Comparison of ENCODE assay signal across 12 mouse cellular contexts in genomic region chr3:146268024-146268801, GRCm38 (mm10). TPM values are rescaled to one million over a fixed set of nuclear protein-coding genes. Genes with fewer than 3 reads are reported as not detected.
DNase-seq lines count a peak whose midpoint lies in the region; ATAC-seq and TF ChIP-seq lines count a peak whose summit lies in the region.
"Had no signal": no experiment of that assay in that cellular context is flagged by ENCODE, and none has a peak within 500 bp of the region (broad histone marks: within the 10 kb centered on the region; RNA-seq: fewer than 3 reads in every experiment).

No protein-coding gene starts in this region.

- no peaks in the 10 kb centered on the region for H3K36me3 ChIP-seq in lung, embryonic 14.5 days (ENCODE audit: insufficient read depth)
- no peaks in the 10 kb centered on the region for H3K36me3 ChIP-seq in thymus, adult 2 months (ENCODE audit: control insufficient read depth, insufficient read depth, low read length)
- H3K36me3 ChIP-seq: liver, embryonic 13.5 days; neural tube, embryonic 12.5 days had no signal

- ATAC-seq in lung, embryonic 14.5 days (ENCODE audit: insufficient read depth) = no peak

- H3K27ac ChIP-seq in lung, embryonic 14.5 days (ENCODE audit: low read depth) = no peak overlapping the region
- no peak overlapping the region for H3K27ac ChIP-seq in left cerebral cortex, adult 2 months
- H3K27ac ChIP-seq in thymus, adult 2 months (ENCODE audit: control insufficient read depth, insufficient read depth, low read length) = no peak overlapping the region
- H3K27ac ChIP-seq: liver, embryonic 13.5 days; neural tube, embryonic 12.5 days had no signal

- no peak for TF ChIP-seq CTCF in lung, embryonic 14.5 days (IDR thresholded peaks at IDR 0.05; ENCODE audit: low read depth)
- peak; percentile 24 for TF ChIP-seq CTCF in left cerebral cortex, adult 2 months (IDR thresholded peaks at IDR 0.05)
- no peak for TF ChIP-seq CTCF in thymus, adult 2 months (IDR thresholded peaks at IDR 0.05; ENCODE audit: borderline replicate concordance, control insufficient read depth, extremely low read depth, insufficient read depth, low read length, poor library complexity)

- H3K9ac ChIP-seq in lung, embryonic 14.5 days = no peak overlapping the region
- H3K9ac ChIP-seq: liver, embryonic 13.5 days; neural tube, embryonic 12.5 days had no signal

- no peak overlapping the region for H3K4me3 ChIP-seq in lung, embryonic 14.5 days (ENCODE audit: low read depth, low read length)
- H3K4me3 ChIP-seq in left cerebral cortex, adult 2 months = no peak overlapping the region
- H3K4me3 ChIP-seq in thymus, adult 2 months (ENCODE audit: control insufficient read depth, insufficient read depth, low read length) = no peak overlapping the region
- H3K4me3 ChIP-seq: erythroblast, embryonic 14.5 days; liver, embryonic 13.5 days; neural tube, embryonic 12.5 days had no signal

- WGBS in lung, embryonic 14.5 days = 74% methylated on average over 14 of the region's 14 CpGs
- 91% methylated on average over 14 of the region's 14 CpGs for WGBS in thymus, adult 2 months

- H3K27me3 ChIP-seq in lung, embryonic 14.5 days (ENCODE audit: insufficient read depth, low read length) = no peaks in the 10 kb centered on the region
- H3K27me3 ChIP-seq in thymus, adult 2 months (ENCODE audit: control insufficient read depth, insufficient read depth, low read length) = no peaks in the 10 kb centered on the region
- H3K27me3 ChIP-seq: liver, embryonic 13.5 days; neural tube, embryonic 12.5 days had no signal

- intact Hi-C loops in left cerebral cortex, adult 2 months (cut with DNase I) = no loop called here

- no peak overlapping the region for H3K4me2 ChIP-seq in lung, embryonic 14.5 days
- H3K4me2 ChIP-seq: liver, embryonic 13.5 days; neural tube, embryonic 12.5 days had no signal

- no peak for TF ChIP-seq POLR2A in thymus, adult 2 months (IDR thresholded peaks at IDR 0.05; ENCODE audit: control insufficient read depth, extremely low read depth, insufficient read depth, low read length, poor library complexity)

- H3K4me1 ChIP-seq in lung, embryonic 14.5 days (ENCODE audit: insufficient read depth) = 0 out of 2 replicates have a peak, but pooled peaks cover 3% of the 10 kb centered on the region
- H3K4me1 ChIP-seq in thymus, adult 2 months (replicated peaks; ENCODE audit: control insufficient read depth, insufficient read depth, low read length) = no peaks in the 10 kb centered on the region
- H3K4me1 ChIP-seq: liver, embryonic 13.5 days had no signal

- H3K9me3 ChIP-seq in lung, embryonic 14.5 days (ENCODE audit: low read depth, low read length) = no peaks in the 10 kb centered on the region
- H3K9me3 ChIP-seq: liver, embryonic 13.5 days; neural tube, embryonic 12.5 days had no signal

- DNase-seq in lung, embryonic 14.5 days = peak; percentile 42
- DNase-seq in lung, postnatal 4 days = no peak
- peak; percentile 13 to 38 for DNase-seq in frontal cortex, postnatal 14 days (ENCODE audit: low spot score in 2 of 2)
- peak in 1 of 2 experiments; percentile 32 for DNase-seq in left cerebral cortex, adult 2 months (ENCODE audit: extremely low spot score in 1 of 2, low spot score in 2 of 2)
- DNase-seq in right cerebral cortex, postnatal 25 days = peak; percentile 21
- DNase-seq in thymus, adult 2 months = no peak
- DNase-seq in B cell, adult 2 months = no peak
- no peak for DNase-seq in cerebellum, adult 8-10 months
- DNase-seq: liver, embryonic 13.5 days had no signal

RNA-seq across cellular contexts. Expression of gene Lpar3, which starts 47.5 kb away (rescaled TPM):
- 1.8 and 1.9 TPM in 2 replicates for polyA plus RNA-seq in lung, embryonic 14.5 days (2014; fragmentation: Nextera tagmentation; extraction: Ambion mirVana)
- under 1 TPM; 0.27 to 0.49 TPM for total RNA-seq in left cerebral cortex, adult 2 months (2021)
- polyA plus RNA-seq in thymus, adult 2 months (2012; rRNA removed) = 1.9 and 2.3 TPM in 2 replicates
- total RNA-seq: hematopoietic stem cell, adult 5-6 weeks had no signal

Comparison
In these comparisons a context has a peak if more than half of its experiments do, and no peak if none do; other contexts are left out.
1. DNase-seq: peak in lung, embryonic 14.5 days (single experiment), frontal cortex, postnatal 14 days (2 of 2) and right cerebral cortex, postnatal 25 days (single experiment); none in lung, postnatal 4 days (0 of 2), thymus, adult 2 months (single experiment), B cell, adult 2 months (0 of 2) and cerebellum, adult 8-10 months (single experiment).